Mouse (Mus musculus) liver, embryonic 16.5 days (tissue): ENCODE data around the gene Flrt2. TPM values are rescaled to one million over a fixed set of nuclear protein-coding genes. Genes with fewer than 3 reads are reported as not detected.
A peak's percentile ranks its signal among the peaks of the same experiment; 100 is the strongest.
"Not testable (repeated sequence)": the region's sequence is repeated elsewhere in the genome, so short reads cannot be mapped to it uniquely, and the experiment has no call there.

ENCODE experiments used
- ATAC-seq: fragments of 200-750 bp; cut with Nextera tagmentation; 2 replicates; pipeline ENCODE4 v1.8.0; 2017; ENCODE audit warnings: low read depth, mild to moderate bottlenecking, moderate number of reproducible peaks, moderate library complexity
- H3K27ac ChIP-seq: fragments of 300-500 bp; sonication (generic); 2 replicates; pipeline ENCODE4 v1.5.1; 2014; ENCODE audit warnings: mild to moderate bottlenecking, low read length
- H3K27me3 ChIP-seq: fragments of 300-500 bp; sonication (generic); 2 replicates; pipeline ENCODE4 v1.6.1; 2014; ENCODE audit warnings: low read depth, low read length, mixed read lengths; ENCODE audit not compliant: control insufficient read depth, insufficient read depth
- H3K36me3 ChIP-seq: fragments of 300-500 bp; sonication (generic); 2 replicates; pipeline ENCODE4 v1.6.1; 2014; ENCODE audit warnings: mild to moderate bottlenecking; ENCODE audit not compliant: control insufficient read depth, insufficient read depth
- H3K4me1 ChIP-seq: fragments of 300-500 bp; sonication (generic); 2 replicates; pipeline ENCODE4 v1.6.1; 2014; ENCODE audit warnings: low read depth, low read length, mixed read lengths; ENCODE audit not compliant: control insufficient read depth
- H3K4me2 ChIP-seq: fragments of 300-500 bp; sonication (generic); 2 replicates; pipeline ENCODE4 v1.6.1; 2014; ENCODE audit warnings: low read depth, low read length, mixed read lengths
- H3K4me3 ChIP-seq: fragments of 300-500 bp; sonication (generic); 2 replicates; pipeline ENCODE4 v1.5.1; 2014; ENCODE audit warnings: low read depth, mild to moderate bottlenecking, low read length
- H3K9ac ChIP-seq: fragments of 300-500 bp; sonication (generic); 2 replicates; pipeline ENCODE4 v1.6.1; 2014; ENCODE audit warnings: low read depth, low read length
- H3K9me3 ChIP-seq: fragments of 300-500 bp; sonication (generic); replicated peaks from 2 replicates; pipeline ENCODE4 v1.6.1; 2016; ENCODE audit warnings: low read length; ENCODE audit not compliant: control insufficient read depth
- WGBS: fragments of 180-500 bp; shearing (Covaris S2); extraction: QIAGEN DNeasy Blood & Tissue Kit; methylation state at CpG from one replicate; pipeline ENCODE4 v1.1.7; 2014; ENCODE audit not compliant: insufficient replicate concordance; 5-methylcytosine and 5-hydroxymethylcytosine counted together
- polyA plus RNA-seq: library from polyadenylated mRNA; unstranded; fragments of >200 nt; fragmentation: Nextera tagmentation; extraction: Ambion mirVana; gene quantifications from 2 replicates; pipeline ENCODE4 v1.2.1, GENCODE M21; 2015

Gene Flrt2
- 0.75 and 0.85 TPM in 2 replicates for polyA plus RNA-seq

GRCm38 (mm10) chr12:95691961-95692767 is at the start of gene Flrt2:
Flrt2 (plus strand) TSS chr12:95692226.
- under 1% methylated on average over 32 of the region's 32 CpGs for WGBS
- H3K27me3 ChIP-seq, result peaks cover 57% of the 10 kb centered on the region

GRCm38 (mm10) chr12:95642226-95642625 is 49.8 kb upstream of the Flrt2 start:
- no peaks in the 10 kb centered on the region for H3K4me1 ChIP-seq
- ATAC-seq, result no peak
- no peak overlapping the region for H3K27ac ChIP-seq
- no peaks in the 10 kb centered on the region for H3K27me3 ChIP-seq
- no peak overlapping the region for H3K4me2 ChIP-seq
- no peak overlapping the region for H3K9ac ChIP-seq
- no peak overlapping the region for H3K4me3 ChIP-seq
- 51% methylated on average over 3 of the region's 3 CpGs for WGBS
- H3K9me3 ChIP-seq, result no peaks in the 10 kb centered on the region
- no peaks in the 10 kb centered on the region for H3K36me3 ChIP-seq

More at GRCm38 (mm10) chr12:95691961-95692767, at the start of gene Flrt2:
- no peaks in the 10 kb centered on the region for H3K4me1 ChIP-seq
- 0 out of 2 replicates have a peak within 1 kb of the TSS, but pooled peaks have one; percentile 8 for H3K4me3 ChIP-seq
- no peaks in the 10 kb centered on the region for H3K9me3 ChIP-seq
- no peak within 1 kb of the TSS for H3K9ac ChIP-seq
- no peak within 1 kb of the TSS for H3K27ac ChIP-seq
- peak within 1 kb of the TSS; percentile 11; the same call in 1 of the 2 replicates for H3K4me2 ChIP-seq
- H3K36me3 ChIP-seq, result no peaks in the 10 kb centered on the region
- no peak for ATAC-seq

- H3K36me3 ChIP-seq, H3K4me2 ChIP-seq, H3K27me3 ChIP-seq, H3K9ac ChIP-seq, H3K4me1 ChIP-seq, H3K4me3 ChIP-seq, ATAC-seq, H3K9me3 ChIP-seq, H3K27ac ChIP-seq: not testable (repeated sequence)
- 80% methylated on average over 1 of the region's 6 CpGs for WGBS
These were observed 44.8 kb upstream of the Flrt2 start for GRCm38 (mm10) chr12:95647179-95647578.

- peak; percentile 9; the same call in 1 of the 2 replicates for ATAC-seq
- no peaks in the 10 kb centered on the region for H3K9me3 ChIP-seq
- 56% methylated on average over 4 of the region's 4 CpGs for WGBS
- H3K27me3 ChIP-seq, result no peaks in the 10 kb centered on the region
- no peaks in the 10 kb centered on the region for H3K4me1 ChIP-seq
- no peak overlapping the region for H3K4me2 ChIP-seq
- H3K36me3 ChIP-seq, result no peaks in the 10 kb centered on the region
- H3K27ac ChIP-seq, result no peak overlapping the region
- H3K4me3 ChIP-seq, result no peak overlapping the region
- no peak overlapping the region for H3K9ac ChIP-seq
These were observed 39.6 kb upstream of the Flrt2 start for GRCm38 (mm10) chr12:95652172-95653156.

GRCm38 (mm10) chr12:95656594-95656993 is 35.4 kb upstream of the Flrt2 start:
- H3K4me3 ChIP-seq, result no peak overlapping the region
- no peaks in the 10 kb centered on the region for H3K9me3 ChIP-seq
- H3K27me3 ChIP-seq, result no peaks in the 10 kb centered on the region
- H3K36me3 ChIP-seq, result no peaks in the 10 kb centered on the region
- no peaks in the 10 kb centered on the region for H3K4me1 ChIP-seq
- no peak overlapping the region for H3K4me2 ChIP-seq
- ATAC-seq, result no peak
- H3K9ac ChIP-seq, result no peak overlapping the region
- H3K27ac ChIP-seq, result no peak overlapping the region
- 60% methylated on average over 4 of the region's 4 CpGs for WGBS

- Histone ChIP-seq H3K27ac (no peak overlapping the region), H3K27me3 (no peaks in the 10 kb centered on the region), H3K9ac (no peak overlapping the region), H3K4me1 (no peaks in the 10 kb centered on the region), H3K4me2 (no peak overlapping the region), H3K9me3 (no peaks in the 10 kb centered on the region), H3K4me3 (no peak overlapping the region), H3K36me3 (no peaks in the 10 kb centered on the region)
- ATAC-seq, result no peak
- 56% methylated on average over 5 of the region's 5 CpGs for WGBS
These were observed 24.7 kb upstream of the Flrt2 start for GRCm38 (mm10) chr12:95667296-95667695.

- Histone ChIP-seq H3K9me3 (no peaks in the 10 kb centered on the region), H3K4me1 (no peaks in the 10 kb centered on the region), H3K4me3 (no peak overlapping the region), H3K27me3 (no peaks in the 10 kb centered on the region), H3K36me3 (no peaks in the 10 kb centered on the region), H3K4me2 (no peak overlapping the region), H3K27ac (no peak overlapping the region), H3K9ac (no peak overlapping the region)
- ATAC-seq, result no peak
- 49% methylated on average over 5 of the region's 5 CpGs for WGBS
These were observed 16.3 kb upstream of the Flrt2 start for GRCm38 (mm10) chr12:95675711-95676110.

GRCm38 (mm10) chr12:95690819-95691218 is 1.2 kb upstream of the Flrt2 start:
- Histone ChIP-seq H3K36me3 (no peaks in the 10 kb centered on the region), H3K9ac (no peak overlapping the region), H3K4me1 (no peaks in the 10 kb centered on the region), H3K9me3 (no peaks in the 10 kb centered on the region), H3K4me2 (no peak overlapping the region), H3K4me3 (no peak overlapping the region), H3K27ac (no peak overlapping the region), H3K27me3 (peaks cover 44% of the 10 kb centered on the region)
- WGBS, result 8% methylated on average over 9 of the region's 9 CpGs
- ATAC-seq, result no peak
